Mouse (Mus musculus) urinary bladder, postnatal 25 days (tissue): Measurements from ENCODE around the gene Ccdc14.
A peak's percentile ranks its signal among the peaks of the same experiment; 100 is the strongest.
"Not testable (repeated sequence)": the region's sequence is repeated elsewhere in the genome, so short reads cannot be mapped to it uniquely, and the experiment has no call there.

ENCODE experiments used
- DNase-seq: peaks from one replicate; pipeline ENCODE4 v3.0.0; 2022; ENCODE audit warnings: low spot score

Gene Ccdc14

GRCm38 (mm10) chr16:34711481-34711880, 21.1 kb downstream of the Ccdc14 start:
- no peak for DNase-seq

GRCm38 (mm10) chr16:34725156-34725555, 34.7 kb downstream of the Ccdc14 start:
- no peak for DNase-seq

- not testable (repeated sequence) for DNase-seq
These were observed 38.2 kb downstream of the Ccdc14 start for GRCm38 (mm10) chr16:34728610-34729009.

GRCm38 (mm10) chr16:34729371-34729770, 39.0 kb downstream of the Ccdc14 start:
- DNase-seq: no peak

GRCm38 (mm10) chr16:34738656-34739233, 48.3 kb downstream of the Ccdc14 start:
- no peak for DNase-seq

- no peak for DNase-seq
These were observed 52.5 kb downstream of the Ccdc14 start for GRCm38 (mm10) chr16:34742930-34743329.

- DNase-seq: peak; percentile 75
These were observed 54.7 kb downstream of the Ccdc14 start, which contains the start of gene Mylk for GRCm38 (mm10) chr16:34745065-34745585. Mylk (plus strand) TSS chr16:34745210.

GRCm38 (mm10) chr16:34748081-34748720, 57.8 kb downstream of the Ccdc14 start:
- peak; percentile 17 for DNase-seq

- no peak for DNase-seq
These were observed 59.1 kb downstream of the Ccdc14 start for GRCm38 (mm10) chr16:34749536-34749935.

- no peak for DNase-seq
These were observed 61.6 kb downstream of the Ccdc14 start for GRCm38 (mm10) chr16:34752026-34752425.

GRCm38 (mm10) chr16:34752977-34753376, 62.6 kb downstream of the Ccdc14 start:
- no peak for DNase-seq

GRCm38 (mm10) chr16:34756991-34757390, 66.6 kb downstream of the Ccdc14 start:
- no peak for DNase-seq

GRCm38 (mm10) chr16:34758205-34758604, 67.8 kb downstream of the Ccdc14 start:
- no peak for DNase-seq

GRCm38 (mm10) chr16:34763959-34764591, 73.7 kb downstream of the Ccdc14 start:
- DNase-seq: no peak

- no peak for DNase-seq
These were observed 75.2 kb downstream of the Ccdc14 start for GRCm38 (mm10) chr16:34765666-34766065.

- DNase-seq: no peak
These were observed 75.8 kb downstream of the Ccdc14 start for GRCm38 (mm10) chr16:34766193-34766592.

GRCm38 (mm10) chr16:34767443-34767842, 77.0 kb downstream of the Ccdc14 start:
- no peak for DNase-seq

- DNase-seq: no peak
These were observed 78.0 kb downstream of the Ccdc14 start for GRCm38 (mm10) chr16:34768436-34768835.

- DNase-seq: no peak
These were observed 79.7 kb downstream of the Ccdc14 start for GRCm38 (mm10) chr16:34770127-34770526.

GRCm38 (mm10) chr16:34772445-34773032, 82.1 kb downstream of the Ccdc14 start:
- DNase-seq: no peak
